Mouse (Mus musculus): ENCODE measurements around the gene Gstm4.

- TF ChIP-seq CTCF (IDR thresholded peaks at IDR 0.05; ENCODE audit: control insufficient read depth, insufficient read depth, insufficient read length): no peak
- TF ChIP-seq MAX (IDR thresholded peaks at IDR 0.05): no peak
- TF ChIP-seq USF1 (IDR thresholded peaks at IDR 0.05; ENCODE audit: low read depth): no peak
- TF ChIP-seq CEBPB (IDR thresholded peaks at IDR 0.05; ENCODE audit: low read depth): no peak
- TF ChIP-seq MYOD1 (IDR thresholded peaks at IDR 0.05; ENCODE audit: control insufficient read depth, insufficient read length, low read depth): no peak
- no peak for TF ChIP-seq MYOG (IDR thresholded peaks at IDR 0.05; ENCODE audit: control insufficient read depth, extremely low read depth, insufficient read length)
These were observed 30.4 kb downstream of the Gstm4 start for GRCm38 (mm10) chr3:108014098-108014973.

All from C2C12 (cell line).